Mouse (Mus musculus): Measurements from ENCODE around the gene Paqr5.

The Paqr5 gene

GRCm38 (mm10) chr9:62026600-62026999 is at the start of gene Paqr5:
Paqr5 (minus strand) TSS chr9:62026856.
- peak; percentile 86 for DNase-seq

GRCm38 (mm10) chr9:62062234-62062633 is 35.6 kb upstream of the Paqr5 start:
- no peak for DNase-seq

- no peak for DNase-seq
These were observed 33.8 kb upstream of the Paqr5 start for GRCm38 (mm10) chr9:62060431-62060830.

- DNase-seq: no peak
These were observed 33.3 kb upstream of the Paqr5 start for GRCm38 (mm10) chr9:62059941-62060340.

- DNase-seq: no peak
These were observed 31.3 kb upstream of the Paqr5 start for GRCm38 (mm10) chr9:62057881-62058506.

- no peak for DNase-seq
These were observed 29.6 kb upstream of the Paqr5 start for GRCm38 (mm10) chr9:62056206-62056605.

- peak; percentile 48 for DNase-seq
These were observed 24.1 kb upstream of the Paqr5 start for GRCm38 (mm10) chr9:62050801-62051200.

- DNase-seq: peak; percentile 56
These were observed 22.5 kb upstream of the Paqr5 start for GRCm38 (mm10) chr9:62049166-62049565.

- no peak for DNase-seq
These were observed 15.5 kb upstream of the Paqr5 start for GRCm38 (mm10) chr9:62042167-62042566.

GRCm38 (mm10) chr9:62040008-62040608 is 13.5 kb upstream of the Paqr5 start:
- peak; percentile 80 for DNase-seq

- no peak for DNase-seq
These were observed 9.2 kb upstream of the Paqr5 start for GRCm38 (mm10) chr9:62035806-62036205.

- DNase-seq: no peak
These were observed 5.5 kb upstream of the Paqr5 start for GRCm38 (mm10) chr9:62032206-62032605.

GRCm38 (mm10) chr9:62028072-62028471 is 1.4 kb upstream of the Paqr5 start:
- no peak for DNase-seq

GRCm38 (mm10) chr9:62025056-62025455 is 1.6 kb downstream of the Paqr5 start:
- peak; percentile 82 for DNase-seq

GRCm38 (mm10) chr9:62023879-62024278 is 2.8 kb downstream of the Paqr5 start:
- DNase-seq: no peak

GRCm38 (mm10) chr9:62022961-62023680 is 3.5 kb downstream of the Paqr5 start:
- peak; percentile 91 for DNase-seq

- DNase-seq: peak; percentile 90
These were observed 5.0 kb downstream of the Paqr5 start for GRCm38 (mm10) chr9:62021583-62022120.

GRCm38 (mm10) chr9:62020259-62020658 is 6.4 kb downstream of the Paqr5 start:
- DNase-seq: peak; percentile 6

GRCm38 (mm10) chr9:62018229-62019093 is 8.2 kb downstream of the Paqr5 start:
- peak; percentile 84 for DNase-seq

- no peak for DNase-seq
These were observed 9.3 kb downstream of the Paqr5 start for GRCm38 (mm10) chr9:62017329-62017728.

GRCm38 (mm10) chr9:62015504-62015903 is 11.2 kb downstream of the Paqr5 start:
- DNase-seq: no peak

- no peak for DNase-seq
These were observed 13.1 kb downstream of the Paqr5 start for GRCm38 (mm10) chr9:62013316-62014097.
